ENCODE assay signal across 14 mouse cellular contexts in genomic region chr15:95285199-95285598, GRCm38 (mm10).
DNase-seq lines count a peak whose midpoint lies in the region; ATAC-seq and TF ChIP-seq lines count a peak whose summit lies in the region.
"Had no signal": no experiment of that assay in that cellular context is flagged by ENCODE, and none has a peak within 500 bp of the region (broad histone marks: within the 10 kb centered on the region; RNA-seq: fewer than 3 reads in every experiment).

No protein-coding gene starts in this region.

- H3K9ac ChIP-seq in kidney, embryonic 16.5 days (replicated peaks; ENCODE audit: low read length) = no peak overlapping the region
- H3K9ac ChIP-seq in limb, embryonic 14.5 days (ENCODE audit: low read depth, low read length, severe bottlenecking) = no peak overlapping the region
- H3K9ac ChIP-seq in liver, embryonic 11.5 days (ENCODE audit: low read depth, low read length) = no peak overlapping the region
- H3K9ac ChIP-seq: liver, postnatal 0 days had no signal

- no peak for TF ChIP-seq POLR2A in limb, embryonic 14.5 days (IDR thresholded peaks at IDR 0.05; ENCODE audit: borderline replicate concordance, extremely low read depth, insufficient read depth, insufficient read length)

- peak; percentile 33 for DNase-seq in embryo, embryonic 10 days (ENCODE audit: low spot score)
- no peak for DNase-seq in embryo, embryonic 9.5 days (ENCODE audit: extremely low spot score)
- DNase-seq in kidney, adult 18-20 months = no peak
- peak; percentile 30 for DNase-seq in embryo, embryonic 11 days
- peak; percentile 4 for DNase-seq in limb, embryonic 14.5 days (ENCODE audit: low spot score)
- no peak for DNase-seq in thymus, postnatal 25 days
- no peak for DNase-seq in liver, embryonic 11.5 days (ENCODE audit: low spot score)
- DNase-seq: adrenal gland, postnatal 14 days; liver, postnatal 0 days; lung, postnatal 4 days; spleen, adult 18-20 months had no signal

- 16% methylated on average over 6 of the region's 6 CpGs for WGBS in kidney, embryonic 16.5 days
- 14% methylated on average over 6 of the region's 6 CpGs for WGBS in limb, embryonic 14.5 days
- 79% methylated on average over 6 of the region's 6 CpGs for WGBS in liver, embryonic 11.5 days

- H3K4me3 ChIP-seq in kidney, embryonic 16.5 days (ENCODE audit: low read length) = no peak overlapping the region
- no peak overlapping the region for H3K4me3 ChIP-seq in limb, embryonic 14.5 days (replicated peaks; ENCODE audit: low read length)
- no peak overlapping the region for H3K4me3 ChIP-seq in liver, embryonic 11.5 days (ENCODE audit: low read depth, low read length)
- H3K4me3 ChIP-seq: myocyte had no signal

- H3K27ac ChIP-seq in kidney, embryonic 16.5 days (ENCODE audit: low read length) = no peak overlapping the region
- H3K27ac ChIP-seq in limb, embryonic 14.5 days (replicated peaks; ENCODE audit: low read depth, low read length) = no peak overlapping the region
- H3K27ac ChIP-seq in liver, embryonic 11.5 days (ENCODE audit: low read depth, low read length) = no peak overlapping the region
- H3K27ac ChIP-seq: stomach, postnatal 0 days had no signal

- peak; percentile 85 for ATAC-seq in kidney, embryonic 16.5 days (ENCODE audit: low FRiP score, low TSS enrichment)
- no peak for ATAC-seq in limb, embryonic 14.5 days (ENCODE audit: low FRiP score, low read depth)
- ATAC-seq in liver, embryonic 11.5 days (replicated peaks; ENCODE audit: low FRiP score) = no peak
- ATAC-seq: liver, postnatal 0 days had no signal

- no peaks in the 10 kb centered on the region for H3K27me3 ChIP-seq in kidney, embryonic 16.5 days (ENCODE audit: insufficient read depth, low read length)
- no peaks in the 10 kb centered on the region for H3K27me3 ChIP-seq in limb, embryonic 14.5 days (ENCODE audit: control insufficient read depth, insufficient read depth, low read length)
- H3K27me3 ChIP-seq in liver, embryonic 11.5 days (replicated peaks; ENCODE audit: control insufficient read depth, insufficient read depth, low read length) = no peaks in the 10 kb centered on the region

- H3K36me3 ChIP-seq in kidney, embryonic 16.5 days (ENCODE audit: insufficient read depth, low read length) = no peaks in the 10 kb centered on the region
- H3K36me3 ChIP-seq in limb, embryonic 14.5 days (ENCODE audit: control insufficient read depth, insufficient read depth, low read length) = no peaks in the 10 kb centered on the region
- H3K36me3 ChIP-seq in liver, embryonic 11.5 days (ENCODE audit: control insufficient read depth, insufficient read depth, low read length) = no peaks in the 10 kb centered on the region

- no peaks in the 10 kb centered on the region for H3K9me3 ChIP-seq in kidney, embryonic 16.5 days (ENCODE audit: low read length)
- H3K9me3 ChIP-seq in limb, embryonic 14.5 days (ENCODE audit: control insufficient read depth, low read length) = no peaks in the 10 kb centered on the region
- H3K9me3 ChIP-seq in liver, embryonic 11.5 days (ENCODE audit: control insufficient read depth, low read length) = no peaks in the 10 kb centered on the region

- peak overlapping the region; percentile 31; the same call in 1 of the 2 replicates for H3K4me2 ChIP-seq in kidney, embryonic 16.5 days (replicated peaks; ENCODE audit: low read depth, low read length)
- no peak overlapping the region for H3K4me2 ChIP-seq in limb, embryonic 14.5 days (replicated peaks; ENCODE audit: low read depth, low read length, severe bottlenecking)
- no peak overlapping the region for H3K4me2 ChIP-seq in liver, embryonic 11.5 days

- H3K4me1 ChIP-seq in kidney, embryonic 16.5 days (ENCODE audit: insufficient read depth, low read length) = peaks cover 17% of the 10 kb centered on the region
- peaks cover 6% of the 10 kb centered on the region for H3K4me1 ChIP-seq in limb, embryonic 14.5 days (ENCODE audit: control insufficient read depth, insufficient read depth, low read length)
- no peaks in the 10 kb centered on the region for H3K4me1 ChIP-seq in liver, embryonic 11.5 days (replicated peaks; ENCODE audit: control insufficient read depth, insufficient read depth, low read length)

Comparison
In these comparisons a context has a peak if more than half of its experiments do, and no peak if none do; other contexts are left out.
1. DNase-seq: peak in embryo, embryonic 10 days (single experiment), embryo, embryonic 11 days (single experiment) and limb, embryonic 14.5 days (single experiment); none in embryo, embryonic 9.5 days (single experiment), kidney, adult 18-20 months (single experiment), thymus, postnatal 25 days (single experiment) and liver, embryonic 11.5 days (single experiment).